Mouse (Mus musculus) C2C12 (cell line): ENCODE measurements at regions not wholly inside any gene's neighbourhood (a gene's known extent, or its start where the extent isn't known, plus 50 kb on each side); places are given as distances from the start of the nearest gene placed in this dataset.

Experiments used
- CTCF ChIP-seq: IDR thresholded peaks from one replicate; pipeline ENCODE4 v1.5.1; 2011; ENCODE audit not compliant: control insufficient read depth, insufficient read depth, insufficient read length
- MAX ChIP-seq: IDR thresholded peaks from one replicate; pipeline ENCODE4 v1.6.1; 2011; ENCODE audit warnings: mild to moderate bottlenecking, control low read depth
- MYOD1 ChIP-seq: IDR thresholded peaks from one replicate; pipeline ENCODE4 v1.6.1; 2011; ENCODE audit warnings: low read depth; ENCODE audit not compliant: control insufficient read depth, insufficient read length

GRCm38 (mm10) chr13:99592596-99593242, 76.4 kb upstream of the Map1b start:
- no peak for TF ChIP-seq CTCF
- TF ChIP-seq MAX: no peak
- no peak for TF ChIP-seq MYOD1
